ENCODE assay signal across 20 mouse cellular contexts in genomic region chr12:69761603-69762002, GRCm38 (mm10). TPM values are rescaled to one million over a fixed set of nuclear protein-coding genes. Genes with fewer than 3 reads are reported as not detected.
DNase-seq lines count a peak whose midpoint lies in the region; ATAC-seq and TF ChIP-seq lines count a peak whose summit lies in the region.
"Had no signal": no experiment of that assay in that cellular context is flagged by ENCODE, and none has a peak within 500 bp of the region (broad histone marks: within the 10 kb centered on the region; RNA-seq: fewer than 3 reads in every experiment).

No protein-coding gene starts in this region.

- no peak for ATAC-seq in heart, embryonic 11.5 days (replicated peaks; ENCODE audit: insufficient number of reproducible peaks, low FRiP score, low TSS enrichment)
- no peak for ATAC-seq in liver, embryonic 13.5 days (ENCODE audit: low read depth)
- ATAC-seq in liver, embryonic 11.5 days (replicated peaks; ENCODE audit: low FRiP score): no peak
- ATAC-seq in liver, postnatal 0 days: no peak
- ATAC-seq in forebrain, embryonic 15.5 days (replicated peaks): no peak

- intact Hi-C loops in heart, postnatal 36 days (cut with DNase I): loop anchor here (5.0 kb wide), 1 partner anchor 56 kb away; no protein-coding TSS in a partner anchor

- H3K36me3 ChIP-seq in heart, embryonic 11.5 days (ENCODE audit: control insufficient read depth, insufficient read depth, low read length): no peaks in the 10 kb centered on the region
- H3K36me3 ChIP-seq in liver, embryonic 13.5 days: no peaks in the 10 kb centered on the region
- no peaks in the 10 kb centered on the region for H3K36me3 ChIP-seq in liver, embryonic 11.5 days (ENCODE audit: control insufficient read depth, insufficient read depth, low read length)
- no peaks in the 10 kb centered on the region for H3K36me3 ChIP-seq in liver, postnatal 0 days (replicated peaks; ENCODE audit: insufficient read depth, low read length)
- no peaks in the 10 kb centered on the region for H3K36me3 ChIP-seq in hindbrain, embryonic 10.5 days
- H3K36me3 ChIP-seq in forebrain, embryonic 15.5 days: no peaks in the 10 kb centered on the region
- H3K36me3 ChIP-seq: embryonic facial prominence, embryonic 15.5 days; forebrain, embryonic 10.5 days; limb, embryonic 12.5 days had no signal

- peak; percentile 98 for DNase-seq in heart, adult 11 months
- DNase-seq in liver, embryonic 13.5 days: no peak
- DNase-seq in liver, embryonic 11.5 days (ENCODE audit: low spot score): no peak
- peak; percentile 28 to 31 for DNase-seq in heart, postnatal 36 days
- no peak for DNase-seq in liver, postnatal 0 days
- DNase-seq in hindbrain, embryonic 10.5 days (ENCODE audit: low spot score): no peak
- DNase-seq: B cell, adult 2 months; cerebellum, adult 9-10 months; midbrain, embryonic 14.5 days; retina, postnatal 1 day; right cerebral cortex, postnatal 4 days; thymus, postnatal 14 days had no signal

- H3K4me3 ChIP-seq in heart, embryonic 11.5 days (ENCODE audit: low read depth, low read length): no peak overlapping the region
- no peak overlapping the region for H3K4me3 ChIP-seq in liver, embryonic 13.5 days (replicated peaks)
- H3K4me3 ChIP-seq in liver, embryonic 11.5 days (ENCODE audit: low read depth, low read length): no peak overlapping the region
- H3K4me3 ChIP-seq in liver, postnatal 0 days (ENCODE audit: low read depth, low read length): no peak overlapping the region
- no peak overlapping the region for H3K4me3 ChIP-seq in hindbrain, embryonic 10.5 days
- no peak overlapping the region for H3K4me3 ChIP-seq in forebrain, embryonic 15.5 days
- H3K4me3 ChIP-seq: embryonic facial prominence, embryonic 15.5 days; forebrain, embryonic 10.5 days; layer of hippocampus, adult 2 months; limb, embryonic 12.5 days; myocyte had no signal

- peaks cover 17% of the 10 kb centered on the region for H3K4me1 ChIP-seq in heart, embryonic 11.5 days (ENCODE audit: control insufficient read depth, insufficient read depth, low read length)
- H3K4me1 ChIP-seq in liver, embryonic 13.5 days (replicated peaks): peaks cover 68% of the 10 kb centered on the region
- peaks cover 26% of the 10 kb centered on the region for H3K4me1 ChIP-seq in liver, embryonic 11.5 days (replicated peaks; ENCODE audit: control insufficient read depth, insufficient read depth, low read length)
- peaks cover 27% of the 10 kb centered on the region for H3K4me1 ChIP-seq in liver, postnatal 0 days (ENCODE audit: insufficient read depth)
- H3K4me1 ChIP-seq in hindbrain, embryonic 10.5 days (replicated peaks): peaks cover 29% of the 10 kb centered on the region
- peaks cover 27% of the 10 kb centered on the region for H3K4me1 ChIP-seq in forebrain, embryonic 15.5 days

- no peaks in the 10 kb centered on the region for H3K27me3 ChIP-seq in heart, embryonic 11.5 days (ENCODE audit: control insufficient read depth, insufficient read depth, low read length)
- no peaks in the 10 kb centered on the region for H3K27me3 ChIP-seq in liver, embryonic 13.5 days
- H3K27me3 ChIP-seq in liver, embryonic 11.5 days (replicated peaks; ENCODE audit: control insufficient read depth, insufficient read depth, low read length): no peaks in the 10 kb centered on the region
- H3K27me3 ChIP-seq in liver, postnatal 0 days (ENCODE audit: insufficient read depth, low read length): no peaks in the 10 kb centered on the region
- no peaks in the 10 kb centered on the region for H3K27me3 ChIP-seq in hindbrain, embryonic 10.5 days (ENCODE audit: insufficient read depth, poor library complexity, severe bottlenecking)
- H3K27me3 ChIP-seq in forebrain, embryonic 15.5 days: no peaks in the 10 kb centered on the region
- H3K27me3 ChIP-seq: embryonic facial prominence, embryonic 15.5 days; limb, embryonic 12.5 days had no signal

- 58% methylated on average over 2 of the region's 2 CpGs for WGBS in heart, embryonic 11.5 days (ENCODE audit: insufficient replicate concordance)
- 80% methylated on average over 2 of the region's 2 CpGs for WGBS in liver, embryonic 13.5 days (ENCODE audit: insufficient replicate concordance)
- WGBS in liver, embryonic 11.5 days: 77% methylated on average over 2 of the region's 2 CpGs
- 88% methylated on average over 2 of the region's 2 CpGs for WGBS in liver, postnatal 0 days (ENCODE audit: insufficient replicate concordance)
- WGBS in hindbrain, embryonic 10.5 days: 73% methylated on average over 2 of the region's 2 CpGs
- WGBS in forebrain, embryonic 15.5 days: 89% methylated on average over 2 of the region's 2 CpGs

- TF ChIP-seq CTCF in liver, postnatal 0 days (IDR thresholded peaks at IDR 0.05; ENCODE audit: low read depth): no peak

- H3K9ac ChIP-seq in heart, embryonic 11.5 days (ENCODE audit: low read depth, low read length): no peak overlapping the region
- H3K9ac ChIP-seq in liver, embryonic 13.5 days: 0 out of 2 replicates have a peak overlapping the region, but pooled peaks have one; percentile 3
- no peak overlapping the region for H3K9ac ChIP-seq in liver, embryonic 11.5 days (ENCODE audit: low read depth, low read length)
- H3K9ac ChIP-seq in liver, postnatal 0 days (replicated peaks): no peak overlapping the region
- no peak overlapping the region for H3K9ac ChIP-seq in forebrain, embryonic 15.5 days (replicated peaks)
- H3K9ac ChIP-seq: embryonic facial prominence, embryonic 15.5 days; limb, embryonic 12.5 days had no signal

- no peak overlapping the region for H3K27ac ChIP-seq in heart, embryonic 11.5 days (ENCODE audit: low read depth, low read length)
- H3K27ac ChIP-seq in liver, embryonic 13.5 days: peak overlapping the region; percentile 99
- no peak overlapping the region for H3K27ac ChIP-seq in liver, embryonic 11.5 days (ENCODE audit: low read depth, low read length)
- no peak overlapping the region for H3K27ac ChIP-seq in liver, postnatal 0 days (ENCODE audit: low read depth)
- H3K27ac ChIP-seq in hindbrain, embryonic 10.5 days: no peak overlapping the region
- H3K27ac ChIP-seq in forebrain, embryonic 15.5 days (replicated peaks): no peak overlapping the region
- H3K27ac ChIP-seq: layer of hippocampus, adult 2 months; limb, embryonic 12.5 days had no signal

- no peak overlapping the region for H3K4me2 ChIP-seq in heart, embryonic 11.5 days
- no peak overlapping the region for H3K4me2 ChIP-seq in liver, embryonic 13.5 days
- H3K4me2 ChIP-seq in liver, embryonic 11.5 days: no peak overlapping the region
- H3K4me2 ChIP-seq in liver, postnatal 0 days (ENCODE audit: low read depth, low read length): no peak overlapping the region
- H3K4me2 ChIP-seq in forebrain, embryonic 15.5 days (replicated peaks): no peak overlapping the region
- H3K4me2 ChIP-seq: embryonic facial prominence, embryonic 15.5 days; limb, embryonic 12.5 days had no signal

- H3K9me3 ChIP-seq in heart, embryonic 11.5 days (replicated peaks; ENCODE audit: control insufficient read depth, low read length): no peaks in the 10 kb centered on the region
- H3K9me3 ChIP-seq in liver, embryonic 13.5 days (replicated peaks): no peaks in the 10 kb centered on the region
- H3K9me3 ChIP-seq in liver, embryonic 11.5 days (ENCODE audit: control insufficient read depth, low read length): no peaks in the 10 kb centered on the region
- no peaks in the 10 kb centered on the region for H3K9me3 ChIP-seq in liver, postnatal 0 days (ENCODE audit: low read length)
- no peaks in the 10 kb centered on the region for H3K9me3 ChIP-seq in hindbrain, embryonic 10.5 days
- H3K9me3 ChIP-seq in forebrain, embryonic 15.5 days: no peaks in the 10 kb centered on the region
- H3K9me3 ChIP-seq: embryonic facial prominence, embryonic 15.5 days; forebrain, embryonic 10.5 days; limb, embryonic 12.5 days had no signal

- peak; percentile 34; the same call in 1 of the 2 replicates for TF ChIP-seq EP300 in liver, postnatal 0 days (IDR thresholded peaks at IDR 0.05; ENCODE audit: low read depth)

RNA-seq across cellular contexts. Expression of gene Cdkl1, which starts 29.5 kb away (rescaled TPM):
- polyA plus RNA-seq in heart, embryonic 11.5 days (2014; fragmentation: Nextera tagmentation; extraction: Ambion mirVana): 3.8 and 5.2 TPM in 2 replicates
- 1.3 and 1.8 TPM in 2 replicates for polyA plus RNA-seq in liver, embryonic 13.5 days (2015; fragmentation: Nextera tagmentation; extraction: Ambion mirVana)
- polyA plus RNA-seq in liver, embryonic 11.5 days (2014; fragmentation: Nextera tagmentation; extraction: Ambion mirVana): 0.21 and 0.52 TPM in 2 replicates
- total RNA-seq in heart, postnatal 36 days (2021): 10 to 100 TPM in 1 of 2 experiments, 1 to 10 TPM in 1; 6.3 to 13.9 TPM
- 1.8 and 2.2 TPM in 2 replicates for polyA plus RNA-seq in liver, postnatal 0 days (2015; fragmentation: Nextera tagmentation; extraction: Ambion mirVana)
- 0.62 and 0.71 TPM in 2 replicates for polyA plus RNA-seq in hindbrain, embryonic 10.5 days (2016; fragmentation: Nextera tagmentation; extraction: Ambion mirVana)
- 3.6 and 5.6 TPM in 2 replicates for polyA plus RNA-seq in forebrain, embryonic 15.5 days (2015; fragmentation: Nextera tagmentation; extraction: Ambion mirVana)
- total RNA-seq: megakaryocyte progenitor cell, adult 5-6 weeks had no signal

RNA-seq across cellular contexts. Expression of gene Atp5s, which starts 36.9 kb away (rescaled TPM):
- 30.1 and 35.8 TPM in 2 replicates for polyA plus RNA-seq in heart, embryonic 11.5 days (2014; fragmentation: Nextera tagmentation; extraction: Ambion mirVana)
- 21.1 and 21.2 TPM in 2 replicates for polyA plus RNA-seq in liver, embryonic 13.5 days (2015; fragmentation: Nextera tagmentation; extraction: Ambion mirVana)
- polyA plus RNA-seq in liver, embryonic 11.5 days (2014; fragmentation: Nextera tagmentation; extraction: Ambion mirVana): 30.0 and 34.3 TPM in 2 replicates
- 10 to 100 TPM; 30.3 to 31.9 TPM for total RNA-seq in heart, postnatal 36 days (2021)
- polyA plus RNA-seq in liver, postnatal 0 days (2015; fragmentation: Nextera tagmentation; extraction: Ambion mirVana): 18.3 and 20.3 TPM in 2 replicates
- 20.3 and 21.2 TPM in 2 replicates for polyA plus RNA-seq in hindbrain, embryonic 10.5 days (2016; fragmentation: Nextera tagmentation; extraction: Ambion mirVana)
- polyA plus RNA-seq in forebrain, embryonic 15.5 days (2015; fragmentation: Nextera tagmentation; extraction: Ambion mirVana): 24.3 and 25.9 TPM in 2 replicates

RNA-seq across cellular contexts. Expression of gene L2hgdh, which starts 36.9 kb away (rescaled TPM):
- polyA plus RNA-seq in heart, embryonic 11.5 days (2014; fragmentation: Nextera tagmentation; extraction: Ambion mirVana): 15.2 and 18.0 TPM in 2 replicates
- 15.5 and 18.6 TPM in 2 replicates for polyA plus RNA-seq in liver, embryonic 13.5 days (2015; fragmentation: Nextera tagmentation; extraction: Ambion mirVana)
- 25.0 and 26.8 TPM in 2 replicates for polyA plus RNA-seq in liver, embryonic 11.5 days (2014; fragmentation: Nextera tagmentation; extraction: Ambion mirVana)
- 10 to 100 TPM; 47.4 to 53.7 TPM for total RNA-seq in heart, postnatal 36 days (2021)
- 10.4 and 10.5 TPM in 2 replicates for polyA plus RNA-seq in liver, postnatal 0 days (2015; fragmentation: Nextera tagmentation; extraction: Ambion mirVana)
- polyA plus RNA-seq in hindbrain, embryonic 10.5 days (2016; fragmentation: Nextera tagmentation; extraction: Ambion mirVana): 12.8 and 17.2 TPM in 2 replicates
- 12.5 and 14.4 TPM in 2 replicates for polyA plus RNA-seq in forebrain, embryonic 15.5 days (2015; fragmentation: Nextera tagmentation; extraction: Ambion mirVana)

Comparison
In these comparisons a context has a peak if more than half of its experiments do, and no peak if none do; other contexts are left out.
1. DNase-seq: peak in heart, adult 11 months (single experiment) and heart, postnatal 36 days (2 of 2); none in liver, embryonic 13.5 days (single experiment), liver, embryonic 11.5 days (single experiment), liver, postnatal 0 days (single experiment) and hindbrain, embryonic 10.5 days (single experiment).